Mouse (Mus musculus): ENCODE data around the gene Tnfrsf13b. TPM values are rescaled to one million over a fixed set of nuclear protein-coding genes. Genes with fewer than 3 reads are reported as not detected.
"Not testable (repeated sequence)": the region's sequence is repeated elsewhere in the genome, so short reads cannot be mapped to it uniquely, and the experiment has no call there.

Gene Tnfrsf13b
- polyA plus RNA-seq, 1 experiment from 2014 or later, result 2.6 TPM

DNA sequence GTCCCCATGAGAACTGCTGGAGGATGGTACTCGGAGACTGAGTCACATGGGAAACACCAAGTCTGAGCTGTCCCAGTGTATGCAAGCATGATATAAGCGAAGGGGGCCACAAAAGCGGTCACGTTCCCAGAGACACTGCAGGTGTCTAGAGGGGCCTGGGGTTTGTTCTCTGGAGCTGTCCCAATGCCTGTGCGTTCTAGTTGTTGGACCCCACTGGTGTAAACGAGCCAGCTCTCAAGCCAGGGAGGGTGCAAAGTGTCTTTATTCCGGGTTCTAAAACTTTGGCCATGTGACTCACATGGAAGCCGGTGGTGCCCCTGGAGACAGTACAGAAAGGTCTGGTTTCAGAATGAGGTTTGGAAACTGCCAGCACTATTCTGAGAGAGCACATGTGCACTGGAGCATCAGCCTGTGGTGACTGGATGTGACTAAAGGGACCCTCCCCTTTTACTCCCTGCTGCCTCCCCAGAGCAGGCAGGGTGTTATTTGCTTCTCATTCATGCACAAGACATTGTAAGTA lies 3.7 kb upstream of the Tnfrsf13b start:
- 88% methylated on average over 8 of the region's 8 CpGs for WGBS
- no peaks in the 10 kb centered on the region for H3K9me3 ChIP-seq (ENCODE audit: control insufficient read depth, low read length)
- H3K4me1 ChIP-seq (replicated peaks; ENCODE audit: control insufficient read depth, insufficient read depth), result no peaks in the 10 kb centered on the region
- no peak overlapping the region for H3K9ac ChIP-seq (ENCODE audit: low read length)
- no peaks in the 10 kb centered on the region for H3K36me3 ChIP-seq (ENCODE audit: control insufficient read depth, insufficient read depth, low read length)
- no peak for TF ChIP-seq CTCF (IDR thresholded peaks at IDR 0.05; ENCODE audit: low read depth)
- no peak for TF ChIP-seq EP300 (optimal IDR thresholded peaks at IDR 0.05)
- H3K27ac ChIP-seq (replicated peaks), result no peak overlapping the region
- ATAC-seq (ENCODE audit: low FRiP score, low TSS enrichment) (no peak), DNase-seq (ENCODE audit: low spot score) (no peak)
- no peak overlapping the region for H3K4me2 ChIP-seq (replicated peaks; ENCODE audit: low read depth)
- H3K4me3 ChIP-seq (ENCODE audit: low read depth, low read length), result no peak overlapping the region
- no peaks in the 10 kb centered on the region for H3K27me3 ChIP-seq (ENCODE audit: control insufficient read depth, insufficient read depth, low read length)

DNA sequence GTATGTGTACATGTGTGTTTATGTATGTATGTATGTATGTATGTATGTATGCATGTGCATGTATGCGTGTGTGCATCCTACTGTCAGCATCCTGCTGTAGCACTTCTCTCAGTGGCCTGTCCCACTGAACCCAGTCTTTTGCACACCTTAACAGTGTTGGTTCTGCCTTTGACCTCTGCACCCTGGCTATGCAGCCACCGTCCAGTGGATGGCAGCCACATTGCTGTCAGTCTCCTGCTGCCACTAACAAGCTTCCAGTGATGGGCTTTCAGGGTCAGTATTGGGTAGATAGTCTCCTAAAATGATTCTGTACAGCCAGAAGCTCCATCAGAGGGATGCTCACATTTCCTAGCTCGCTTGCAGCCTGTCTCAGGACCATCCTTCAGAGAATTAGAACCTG lies 2.7 kb upstream of the Tnfrsf13b start:
- Histone ChIP-seq H3K4me1 (replicated peaks; ENCODE audit: control insufficient read depth, insufficient read depth) (no peaks in the 10 kb centered on the region), H3K27me3 (ENCODE audit: control insufficient read depth, insufficient read depth, low read length) (no peaks in the 10 kb centered on the region), H3K27ac (replicated peaks) (no peak overlapping the region), H3K4me3 (ENCODE audit: low read depth, low read length) (no peak overlapping the region), H3K36me3 (ENCODE audit: control insufficient read depth, insufficient read depth, low read length) (no peaks in the 10 kb centered on the region), H3K4me2 (replicated peaks; ENCODE audit: low read depth) (no peak overlapping the region), H3K9me3 (ENCODE audit: control insufficient read depth, low read length) (no peaks in the 10 kb centered on the region), H3K9ac (ENCODE audit: low read length) (no peak overlapping the region)
- WGBS, result 68% methylated on average over 3 of the region's 3 CpGs
- ATAC-seq (ENCODE audit: low FRiP score, low TSS enrichment), result no peak
- TF ChIP-seq EP300 (optimal IDR thresholded peaks at IDR 0.05) (no peak), CTCF (IDR thresholded peaks at IDR 0.05; ENCODE audit: low read depth) (no peak)
- DNase-seq (ENCODE audit: low spot score), result no peak

DNA sequence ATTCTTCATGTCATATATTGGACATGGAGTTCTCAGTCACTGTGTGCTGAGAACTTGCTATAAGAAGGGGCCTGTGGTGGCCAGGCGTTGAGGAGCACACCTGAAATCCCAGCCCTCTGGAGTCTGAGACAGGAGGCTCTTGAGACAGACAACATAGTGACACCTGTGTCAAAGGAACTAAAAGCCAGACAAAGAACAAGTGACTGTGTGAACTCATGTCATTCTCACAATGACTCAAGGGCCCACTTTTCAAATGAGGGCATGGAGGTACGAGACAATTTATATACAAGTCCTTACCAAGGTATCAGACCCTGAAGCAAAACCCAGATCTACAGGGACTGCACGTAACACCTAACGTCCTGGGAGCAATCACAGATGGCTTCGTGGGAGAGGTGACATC lies 585 bp upstream of the Tnfrsf13b start:
- ATAC-seq (ENCODE audit: low FRiP score, low TSS enrichment) (no peak), DNase-seq (ENCODE audit: low spot score) (no peak)
- H3K4me3 ChIP-seq (ENCODE audit: low read depth, low read length), result no peak overlapping the region
- no peak overlapping the region for H3K9ac ChIP-seq (ENCODE audit: low read length)
- no peaks in the 10 kb centered on the region for H3K4me1 ChIP-seq (replicated peaks; ENCODE audit: control insufficient read depth, insufficient read depth)
- TF ChIP-seq EP300 (optimal IDR thresholded peaks at IDR 0.05) (no peak), CTCF (IDR thresholded peaks at IDR 0.05; ENCODE audit: low read depth) (no peak)
- H3K36me3 ChIP-seq (ENCODE audit: control insufficient read depth, insufficient read depth, low read length), result no peaks in the 10 kb centered on the region
- H3K4me2 ChIP-seq (replicated peaks; ENCODE audit: low read depth), result no peak overlapping the region
- no peak overlapping the region for H3K27ac ChIP-seq (replicated peaks)
- 83% methylated on average over 5 of the region's 5 CpGs for WGBS
- no peaks in the 10 kb centered on the region for H3K9me3 ChIP-seq (ENCODE audit: control insufficient read depth, low read length)
- H3K27me3 ChIP-seq (ENCODE audit: control insufficient read depth, insufficient read depth, low read length), result no peaks in the 10 kb centered on the region

GRCm38 (mm10) chr11:61127421-61128055 lies 983 bp downstream of the Tnfrsf13b start:
- DNase-seq (ENCODE audit: low spot score), result no peak

DNA sequence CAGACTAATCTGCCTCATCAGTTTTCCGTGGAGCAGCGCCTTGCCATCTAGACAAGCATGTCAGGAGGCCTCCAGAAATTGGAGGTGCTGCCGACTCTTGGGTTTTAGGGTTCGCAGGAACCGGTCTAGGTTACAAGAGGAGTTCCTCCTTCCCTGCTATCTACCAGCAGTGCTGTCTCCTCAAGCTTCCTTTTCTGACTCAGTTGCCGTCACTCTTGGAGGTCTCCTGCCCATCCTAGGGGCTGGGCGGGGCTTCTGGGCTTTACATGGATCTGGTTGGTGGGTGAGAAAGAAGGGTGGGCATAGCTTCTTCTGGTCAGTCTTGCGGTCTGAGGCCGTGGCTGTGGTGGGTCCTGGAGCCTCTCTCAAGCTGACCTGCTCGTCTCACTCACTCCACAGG lies 2.8 kb downstream of the Tnfrsf13b start:
- ATAC-seq (ENCODE audit: low FRiP score, low TSS enrichment) (no peak), DNase-seq (ENCODE audit: low spot score) (no peak)
- no peaks in the 10 kb centered on the region for H3K9me3 ChIP-seq (ENCODE audit: control insufficient read depth, low read length)
- H3K27me3 ChIP-seq (ENCODE audit: control insufficient read depth, insufficient read depth, low read length), result no peaks in the 10 kb centered on the region
- H3K4me2 ChIP-seq (replicated peaks; ENCODE audit: low read depth), result no peak overlapping the region
- no peak overlapping the region for H3K27ac ChIP-seq (replicated peaks)
- TF ChIP-seq EP300 (optimal IDR thresholded peaks at IDR 0.05), result no peak
- no peak for TF ChIP-seq CTCF (IDR thresholded peaks at IDR 0.05; ENCODE audit: low read depth)
- 51% methylated on average over 10 of the region's 10 CpGs for WGBS
- no peak overlapping the region for H3K9ac ChIP-seq (ENCODE audit: low read length)
- H3K4me3 ChIP-seq (ENCODE audit: low read depth, low read length), result no peak overlapping the region
- no peaks in the 10 kb centered on the region for H3K4me1 ChIP-seq (replicated peaks; ENCODE audit: control insufficient read depth, insufficient read depth)
- H3K36me3 ChIP-seq (ENCODE audit: control insufficient read depth, insufficient read depth, low read length), result no peaks in the 10 kb centered on the region

More at GRCm38 (mm10) chr11:61127421-61128055, 983 bp downstream of the Tnfrsf13b start:
- Histone ChIP-seq H3K27ac (replicated peaks) (no peak overlapping the region), H3K4me3 (ENCODE audit: low read depth, low read length) (no peak overlapping the region), H3K4me1 (replicated peaks; ENCODE audit: control insufficient read depth, insufficient read depth) (no peaks in the 10 kb centered on the region), H3K27me3 (ENCODE audit: control insufficient read depth, insufficient read depth, low read length) (no peaks in the 10 kb centered on the region), H3K9ac (ENCODE audit: low read length) (no peak overlapping the region), H3K4me2 (replicated peaks; ENCODE audit: low read depth) (no peak overlapping the region), H3K9me3 (ENCODE audit: control insufficient read depth, low read length) (no peaks in the 10 kb centered on the region), H3K36me3 (ENCODE audit: control insufficient read depth, insufficient read depth, low read length) (no peaks in the 10 kb centered on the region)
- TF ChIP-seq EP300 (optimal IDR thresholded peaks at IDR 0.05), result no peak
- TF ChIP-seq CTCF (IDR thresholded peaks at IDR 0.05; ENCODE audit: low read depth), result no peak
- no peak for ATAC-seq (ENCODE audit: low FRiP score, low TSS enrichment)
- 88% methylated on average over 8 of the region's 8 CpGs for WGBS

DNA sequence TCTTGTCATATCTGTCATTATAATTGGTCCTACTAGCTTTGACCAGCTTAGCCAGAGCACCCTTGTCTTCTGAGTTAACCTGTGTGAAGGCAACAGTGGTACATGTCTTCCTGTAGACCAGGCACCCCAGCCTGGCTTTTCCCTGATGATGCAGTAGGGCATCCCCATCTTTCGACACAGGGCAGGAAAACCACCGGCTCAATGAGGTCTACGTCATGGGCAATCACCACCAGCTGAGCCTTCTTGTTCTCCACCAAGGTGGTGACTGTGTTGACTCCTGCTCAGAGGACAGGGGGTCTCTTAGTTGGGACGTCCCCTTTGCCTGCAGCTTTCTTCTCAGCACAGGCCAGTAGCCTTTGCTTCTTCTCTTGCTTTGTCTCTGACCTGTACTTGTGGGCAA lies 4.1 kb downstream of the Tnfrsf13b start:
- H3K27ac ChIP-seq (replicated peaks); H3K4me2 ChIP-seq (replicated peaks; ENCODE audit: low read depth); H3K4me1 ChIP-seq (replicated peaks; ENCODE audit: control insufficient read depth, insufficient read depth); ATAC-seq (ENCODE audit: low FRiP score, low TSS enrichment); H3K27me3 ChIP-seq (ENCODE audit: control insufficient read depth, insufficient read depth, low read length); H3K36me3 ChIP-seq (ENCODE audit: control insufficient read depth, insufficient read depth, low read length); H3K9me3 ChIP-seq (ENCODE audit: control insufficient read depth, low read length); H3K4me3 ChIP-seq (ENCODE audit: low read depth, low read length); DNase-seq (ENCODE audit: low spot score); H3K9ac ChIP-seq (ENCODE audit: low read length): not testable (repeated sequence)
- WGBS, result 82% methylated on average over 4 of the region's 4 CpGs

Data from stomach, postnatal 0 days (tissue).